Mouse (Mus musculus) fibroblast of lung, adult 2 months (primary cell): ENCODE measurements around the gene Alg12.
"Not testable (repeated sequence)": the region's sequence is repeated elsewhere in the genome, so short reads cannot be mapped to it uniquely, and the experiment has no call there.

Experiments
- DNase-seq: peaks from one replicate; pipeline ENCODE4 v3.0.0-alpha.2; 2011; ENCODE audit warnings: low read depth

Alg12 gene

GRCm38 (mm10) chr15:88830696-88831095 lies 11.6 kb upstream of the Alg12 start:
- no peak for DNase-seq

DNA sequence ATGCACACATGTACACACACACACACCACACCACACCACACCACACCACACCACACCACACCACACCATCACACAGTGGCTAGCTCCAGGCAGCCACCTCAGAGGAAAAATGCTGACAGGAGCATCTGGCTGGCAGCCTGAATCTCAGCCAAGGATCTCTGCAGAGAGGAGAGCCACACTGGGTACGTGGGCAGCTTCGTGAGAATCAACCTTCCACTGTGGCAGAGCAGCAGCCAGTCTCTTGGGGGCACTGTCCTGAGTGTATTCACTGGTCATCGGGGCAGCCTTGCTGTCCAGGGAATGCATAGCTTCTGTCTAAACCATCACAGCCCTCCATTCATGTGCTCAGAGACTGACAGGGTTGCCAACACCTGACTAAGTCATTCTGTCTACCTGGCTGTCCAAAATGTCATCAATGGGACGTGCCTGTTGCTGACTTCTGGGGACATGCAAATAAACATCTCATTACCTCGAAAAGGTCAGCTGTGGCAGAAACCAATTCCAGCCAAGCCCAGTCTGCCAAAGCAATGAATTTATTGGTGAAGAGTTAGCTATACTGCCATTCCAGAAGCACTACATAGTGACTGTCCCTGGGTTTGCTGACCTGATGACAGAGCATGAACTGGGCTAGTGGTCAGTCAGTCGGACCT lies 10.8 kb upstream of the Alg12 start:
- no peak for DNase-seq

DNA sequence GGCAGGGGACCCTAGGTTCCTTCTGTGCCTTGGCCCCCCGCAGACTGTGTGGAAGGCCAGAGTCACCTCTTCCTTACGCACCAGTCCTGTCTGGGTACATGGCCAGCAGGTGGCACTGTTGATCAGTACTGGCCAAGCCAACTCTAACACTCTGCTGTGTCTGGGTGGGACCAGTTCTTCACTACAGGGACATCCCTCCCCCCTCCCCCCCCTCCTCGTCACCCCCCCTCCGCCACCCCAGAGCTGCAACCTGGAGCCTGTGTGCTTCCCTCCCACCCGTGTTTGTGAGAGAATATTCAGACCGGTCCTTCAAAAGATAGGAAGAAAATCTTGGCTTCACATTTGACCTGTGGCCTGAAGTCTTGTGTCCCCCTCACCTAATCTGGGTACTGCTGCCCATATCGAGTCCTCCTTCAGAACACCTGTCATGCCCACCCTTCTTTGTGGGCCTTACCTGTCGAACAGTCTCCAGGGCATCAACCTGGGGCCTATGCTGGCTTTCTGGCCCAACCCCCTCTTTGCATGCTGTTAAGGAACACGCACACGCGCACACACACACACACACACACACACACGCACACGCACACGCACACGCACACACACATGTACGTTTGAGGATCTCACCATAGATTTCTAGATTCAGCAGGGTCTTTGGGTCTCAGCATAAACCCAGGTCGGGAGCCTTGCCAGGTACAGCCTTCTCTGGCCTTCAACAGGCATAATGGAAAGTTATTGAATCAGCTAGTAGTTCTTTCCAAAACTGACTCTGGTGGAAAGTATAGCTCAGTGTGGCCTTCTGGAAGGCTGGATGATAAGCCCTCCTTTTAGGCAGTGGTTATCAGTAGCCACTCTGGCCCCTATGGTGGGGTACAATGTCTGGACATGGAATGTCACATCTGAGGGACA lies 9.9 kb upstream of the Alg12 start:
- DNase-seq: peak; percentile 69

DNA sequence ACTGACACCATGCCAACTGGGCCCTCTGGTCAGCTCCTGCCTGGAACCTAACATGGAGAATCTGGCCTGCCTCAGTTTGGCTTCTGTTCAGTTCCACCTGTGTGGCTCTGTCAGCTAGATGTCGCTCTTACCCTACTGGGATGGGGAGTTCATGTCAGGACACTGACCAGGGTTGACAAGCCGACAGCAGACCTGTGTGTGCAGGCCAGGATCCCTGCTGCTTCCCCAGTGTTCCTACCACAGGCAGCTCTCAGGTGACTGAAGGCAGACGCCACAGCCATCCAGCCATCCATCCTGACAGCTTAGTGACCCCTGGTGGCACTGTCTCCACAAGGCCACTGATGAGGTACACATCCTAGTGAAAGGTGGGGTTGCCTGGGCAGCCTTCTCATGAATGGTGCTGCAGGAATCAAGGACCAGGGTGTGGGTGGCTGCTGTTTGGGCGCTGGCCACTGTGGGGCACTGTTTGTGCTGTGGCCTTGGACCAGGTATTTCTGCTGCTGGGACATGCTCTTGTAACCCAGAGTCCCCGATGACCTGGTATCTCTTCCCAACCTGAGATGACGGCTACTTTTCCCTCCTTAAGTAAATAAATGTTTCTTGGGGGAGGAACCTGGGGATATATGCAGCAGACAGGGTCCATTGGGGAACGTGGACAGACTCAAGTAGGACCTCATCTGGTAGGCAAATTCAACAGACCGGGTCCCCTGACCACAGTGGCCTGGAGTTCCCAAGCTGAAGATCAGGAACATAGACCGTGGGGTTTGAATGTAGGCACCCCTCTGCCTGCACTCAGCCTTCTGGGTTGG lies 9.1 kb upstream of the Alg12 start:
- peak; percentile 45 for DNase-seq

- no peak for DNase-seq
These were observed 8.3 kb upstream of the Alg12 start for GRCm38 (mm10) chr15:88827466-88827865.

- DNase-seq: no peak
These were observed 4.3 kb upstream of the Alg12 start for GRCm38 (mm10) chr15:88823376-88823775.

DNA sequence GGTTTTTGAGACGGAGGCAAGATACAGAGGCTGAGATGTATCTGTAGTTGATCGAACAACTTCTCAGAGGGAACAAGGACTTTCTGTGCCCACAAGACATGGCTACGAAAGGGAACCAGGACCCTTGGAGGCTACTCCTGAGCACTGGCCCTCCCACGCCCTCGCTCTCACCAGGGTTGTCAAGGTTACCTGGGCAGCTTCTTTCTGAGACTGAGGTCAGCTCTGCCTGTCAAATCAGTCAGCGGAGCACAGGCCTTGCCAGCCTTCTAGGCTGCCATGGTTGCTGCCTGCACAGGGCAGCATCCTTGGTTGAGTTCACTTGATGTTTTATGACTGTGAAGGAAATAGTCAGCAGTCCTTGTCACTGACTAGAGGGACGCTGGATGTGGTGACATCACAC lies 3.4 kb upstream of the Alg12 start:
- no peak for DNase-seq

- no peak for DNase-seq
These were observed 2.3 kb upstream of the Alg12 start for GRCm38 (mm10) chr15:88821403-88821802.

DNA sequence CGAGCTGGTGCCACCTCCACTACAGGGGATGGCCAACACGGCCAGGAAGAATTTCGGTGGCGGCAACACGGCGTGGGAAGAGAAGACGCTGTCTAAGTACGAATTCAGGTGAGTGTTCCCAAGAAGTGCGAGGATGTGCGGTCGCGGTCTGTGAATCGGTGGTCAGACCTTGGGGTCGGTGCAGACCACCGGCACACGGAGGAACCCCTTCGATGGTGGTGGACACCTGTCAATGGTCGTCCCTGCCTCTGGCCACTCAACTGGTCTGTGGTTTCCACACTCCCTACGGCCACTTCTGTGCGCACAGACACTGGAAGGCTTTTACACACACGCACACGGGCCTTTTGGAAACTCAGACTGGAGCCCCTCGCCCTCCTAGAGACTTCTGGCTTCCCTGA lies 787 bp upstream of the Alg12 start:
- no peak for DNase-seq

GRCm38 (mm10) chr15:88815196-88815700 lies 3.9 kb downstream of the Alg12 start:
- no peak for DNase-seq

- DNase-seq: no peak
These were observed 4.6 kb downstream of the Alg12 start for GRCm38 (mm10) chr15:88814411-88815047.

DNA sequence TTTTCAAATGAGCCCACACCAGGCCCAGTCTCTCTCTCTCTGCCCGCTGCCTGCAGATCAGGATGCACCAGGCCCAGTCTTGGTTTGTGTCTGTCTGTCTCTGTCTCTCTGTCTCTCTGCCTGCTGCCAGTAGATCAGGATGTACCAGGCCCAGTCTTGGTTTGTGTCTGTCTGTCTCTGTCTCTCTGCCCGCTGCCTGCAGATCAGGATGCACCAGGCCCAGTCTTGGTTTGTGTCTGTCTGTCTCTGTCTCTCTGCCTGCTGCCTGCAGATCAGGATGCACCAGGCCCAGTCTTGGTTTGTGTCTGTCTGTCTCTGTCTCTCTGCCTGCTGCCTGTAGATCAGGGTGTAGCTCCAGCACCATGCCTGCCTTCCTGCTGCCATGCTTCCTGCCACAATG lies 5.2 kb downstream of the Alg12 start:
- not testable (repeated sequence) for DNase-seq

DNA sequence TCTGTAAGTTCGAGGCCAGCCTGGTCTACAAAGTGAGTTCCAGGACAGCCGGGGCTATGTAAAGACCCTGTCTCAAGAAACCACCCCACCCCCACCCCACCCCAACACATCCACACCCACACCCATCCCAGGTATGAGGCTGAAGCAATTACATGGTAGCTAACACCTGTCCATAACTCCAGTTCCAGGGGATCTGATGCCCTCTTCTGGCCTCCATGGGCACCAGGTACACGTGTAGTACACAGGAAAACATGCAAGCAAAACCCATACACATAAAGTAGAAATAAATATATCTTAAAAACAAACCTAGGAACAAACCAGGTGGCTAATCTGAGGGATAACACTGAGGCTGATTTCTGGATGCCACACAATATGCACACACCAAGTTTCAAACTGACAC lies 5.9 kb downstream of the Alg12 start:
- no peak for DNase-seq

DNA sequence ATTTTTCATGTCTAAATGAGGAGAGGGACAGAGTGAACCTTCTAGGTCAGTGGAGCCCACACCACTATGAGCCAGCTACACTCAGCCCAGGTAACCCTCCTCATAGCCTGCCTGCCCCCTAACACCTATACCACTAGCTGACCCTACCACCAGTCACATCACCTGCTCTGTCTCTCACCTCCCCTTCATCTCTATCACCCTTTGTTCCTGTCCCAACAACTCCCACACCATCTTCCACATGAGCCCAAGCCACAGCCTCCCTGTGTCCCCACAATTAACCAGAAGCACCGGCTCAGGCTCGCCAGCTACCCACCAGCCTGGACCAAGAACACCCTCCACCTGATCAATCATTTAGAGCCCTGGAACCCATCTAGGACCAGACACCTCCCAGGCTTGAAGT lies 8.7 kb downstream of the Alg12 start:
- DNase-seq: no peak

GRCm38 (mm10) chr15:88808121-88808520 lies 11.0 kb downstream of the Alg12 start:
- DNase-seq: no peak

GRCm38 (mm10) chr15:88802348-88802747 lies 16.8 kb downstream of the Alg12 start:
- DNase-seq: no peak

DNA sequence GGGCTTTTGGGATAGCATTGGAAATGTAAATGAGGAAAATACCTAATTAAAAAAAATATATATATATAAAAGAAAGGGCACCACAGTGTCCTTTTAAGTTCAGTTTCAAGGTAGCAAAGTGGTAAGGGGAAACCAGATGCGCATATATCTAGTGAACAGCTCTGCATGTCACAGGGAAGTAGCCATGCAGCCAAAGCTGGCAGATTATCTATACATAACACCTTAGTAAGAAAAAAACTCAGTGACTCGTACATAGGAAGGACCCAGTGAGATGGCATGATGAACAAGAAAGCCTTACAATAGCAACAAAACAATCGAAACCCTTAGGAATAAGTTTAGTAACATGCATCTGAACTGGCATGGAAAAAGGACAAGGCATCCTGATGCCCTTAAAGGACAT lies 17.2 kb downstream of the Alg12 start:
- no peak for DNase-seq

DNA sequence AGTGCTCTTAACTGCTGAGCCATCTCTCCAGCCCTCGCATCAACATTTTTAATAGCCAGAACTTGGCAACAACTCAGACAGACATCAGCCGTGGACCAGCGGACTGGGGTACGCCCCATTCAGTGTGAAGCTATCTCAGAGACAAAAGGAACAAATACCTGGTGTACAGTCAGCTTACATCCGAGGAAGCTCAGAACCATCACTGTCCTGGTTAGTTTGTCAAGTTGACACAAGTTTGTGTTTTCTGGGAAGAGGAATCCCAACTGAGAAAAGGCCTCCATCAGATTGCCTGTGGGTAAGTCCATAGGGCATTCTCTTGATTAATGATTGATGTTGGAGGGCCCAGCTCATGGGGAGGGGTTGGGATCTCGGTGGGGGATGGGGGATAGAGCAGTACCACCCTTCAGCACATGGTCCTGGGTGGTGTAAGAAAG lies 18.2 kb downstream of the Alg12 start:
- DNase-seq: no peak

DNA sequence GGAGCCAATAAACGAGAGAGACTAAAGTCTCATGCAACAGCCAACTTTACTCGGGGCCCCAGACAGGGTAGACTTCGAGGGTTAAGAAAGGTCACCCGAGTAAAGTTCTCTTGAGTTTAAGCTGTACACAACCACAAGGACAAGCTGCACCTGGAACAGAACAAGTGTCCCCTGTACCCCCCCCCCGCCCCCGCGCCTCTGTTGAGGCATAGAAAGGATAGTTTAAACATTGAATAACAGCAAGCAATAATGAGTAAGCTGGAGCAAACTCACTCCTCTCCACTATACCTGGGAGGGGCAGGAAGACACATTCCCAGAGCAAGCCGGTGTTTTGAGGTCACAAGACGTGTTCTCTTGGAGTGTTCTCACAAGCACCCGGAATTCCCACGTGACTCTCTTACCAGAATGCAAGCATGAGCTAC lies 19.2 kb downstream of the Alg12 start:
- no peak for DNase-seq

GRCm38 (mm10) chr15:88794729-88795128 lies 24.4 kb downstream of the Alg12 start:
- DNase-seq: not testable (repeated sequence)

GRCm38 (mm10) chr15:88792140-88792850 lies 26.8 kb downstream of the Alg12 start:
- DNase-seq: no peak
